Mouse (Mus musculus) heart, postnatal 25 days (tissue): ENCODE measurements around the gene AI837181. TPM values are rescaled to one million over a fixed set of nuclear protein-coding genes. Genes with fewer than 3 reads are reported as not detected.

Experiments
- DNase-seq: peaks from one replicate; pipeline ENCODE4 v3.0.0; 2022; ENCODE audit warnings: low spot score
- intact Hi-C: fragments of 180-260 bp; cut with DNase I; formaldehyde crosslinking; loops from one replicate; pipeline ENCODE4 v1.15.1; 2025
- total RNA-seq, 2 experiments: library from RNA; stranded (reverse); gene quantifications; 2 replicates each; pipeline ENCODE4 v1.2.3; 2021

Gene AI837181
- total RNA-seq, 2 experiments from 2014 or later = 34.9 to 36.2 TPM

GRCm38 (mm10) chr19:5433951-5434350 is 9.0 kb downstream of the AI837181 start:
- intact Hi-C loops = loop anchor here (1.0 kb wide), 1 partner anchor 53 kb away; no protein-coding TSS in a partner anchor
- no peak for DNase-seq

GRCm38 (mm10) chr19:5444371-5444908 is 19.5 kb downstream of the AI837181 start:
- intact Hi-C loops = no loop called here
- DNase-seq = no peak

- intact Hi-C loops = no loop called here
- DNase-seq = no peak
Observed at GRCm38 (mm10) chr19:5444954-5445353, 20.0 kb downstream of the AI837181 start.

- intact Hi-C loops = no loop called here
- no peak for DNase-seq
Observed at GRCm38 (mm10) chr19:5445747-5446146, 20.8 kb downstream of the AI837181 start.

GRCm38 (mm10) chr19:5447515-5448353 is 22.8 kb downstream of the AI837181 start, which contains the start of gene Fosl1:
Fosl1 (plus strand) TSS chr19:5447547.
- no peak for DNase-seq
- intact Hi-C loops = no loop called here

GRCm38 (mm10) chr19:5448354-5449150 is 23.6 kb downstream of the AI837181 start:
- intact Hi-C loops = no loop called here
- no peak for DNase-seq

GRCm38 (mm10) chr19:5449673-5450072 is 24.7 kb downstream of the AI837181 start:
- DNase-seq = no peak
- intact Hi-C loops = no loop called here

GRCm38 (mm10) chr19:5451766-5452165 is 26.8 kb downstream of the AI837181 start:
- DNase-seq = no peak
- intact Hi-C loops = no loop called here

GRCm38 (mm10) chr19:5455037-5455436 is 30.1 kb downstream of the AI837181 start:
- intact Hi-C loops = no loop called here
- no peak for DNase-seq

- no peak for DNase-seq
- intact Hi-C loops = no loop called here
Observed at GRCm38 (mm10) chr19:5455568-5455967, 30.6 kb downstream of the AI837181 start.

- intact Hi-C loops = no loop called here
- DNase-seq = peak; percentile 41
Observed at GRCm38 (mm10) chr19:5456241-5456921, 31.4 kb downstream of the AI837181 start.

- peak; percentile 95 for DNase-seq
- intact Hi-C loops = no loop called here
Observed at GRCm38 (mm10) chr19:5456922-5457745, 32.2 kb downstream of the AI837181 start.

- DNase-seq = no peak
- intact Hi-C loops = no loop called here
Observed at GRCm38 (mm10) chr19:5457746-5458442, 33.0 kb downstream of the AI837181 start, which contains the start of gene Ccdc85b. Ccdc85b (minus strand) TSS chr19:5457894.

GRCm38 (mm10) chr19:5459019-5459418 is 34.1 kb downstream of the AI837181 start:
- intact Hi-C loops = no loop called here
- no peak for DNase-seq

- intact Hi-C loops = no loop called here
- no peak for DNase-seq
Observed at GRCm38 (mm10) chr19:5459896-5460295, 35.0 kb downstream of the AI837181 start.

GRCm38 (mm10) chr19:5460465-5460911 is 35.5 kb downstream of the AI837181 start, which contains the start of gene Fibp:
Fibp (plus strand) TSS chr19:5460615.
- DNase-seq = peak; percentile 78
- intact Hi-C loops = no loop called here

GRCm38 (mm10) chr19:5461411-5461810 is 36.5 kb downstream of the AI837181 start:
- no peak for DNase-seq
- intact Hi-C loops = no loop called here

- intact Hi-C loops = no loop called here
- no peak for DNase-seq
Observed at GRCm38 (mm10) chr19:5463212-5463611, 38.3 kb downstream of the AI837181 start.
